Mouse (Mus musculus): ENCODE measurements around the gene Vmn1r25.
"Not testable (repeated sequence)": the region's sequence is repeated elsewhere in the genome, so short reads cannot be mapped to it uniquely, and the experiment has no call there.

The Vmn1r25 gene

DNA sequence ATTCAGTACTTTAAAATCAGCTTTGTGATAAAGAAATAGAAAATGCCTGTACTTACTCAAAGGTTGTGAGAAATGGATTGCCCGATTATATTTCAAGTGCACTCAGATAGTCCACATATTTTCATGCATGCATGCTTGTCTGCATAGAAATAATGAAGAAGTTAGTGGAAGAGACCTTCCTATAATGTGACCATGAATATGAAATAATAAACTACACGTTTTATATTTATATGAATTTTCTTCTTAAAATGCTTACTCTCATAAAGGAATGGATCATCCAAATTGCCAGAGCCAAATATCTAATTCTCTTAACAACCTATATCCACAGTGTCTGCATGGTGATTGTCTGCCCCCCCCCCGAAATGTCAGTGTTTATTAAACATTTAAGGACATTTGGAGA is at the start of gene Vmn1r25:
TSS of gene Vmn1r25 (minus strand) at position 101 of the 400 bp plus-strand sequence.
- no peak for DNase-seq (ENCODE audit: low read depth, low spot score)

DNA sequence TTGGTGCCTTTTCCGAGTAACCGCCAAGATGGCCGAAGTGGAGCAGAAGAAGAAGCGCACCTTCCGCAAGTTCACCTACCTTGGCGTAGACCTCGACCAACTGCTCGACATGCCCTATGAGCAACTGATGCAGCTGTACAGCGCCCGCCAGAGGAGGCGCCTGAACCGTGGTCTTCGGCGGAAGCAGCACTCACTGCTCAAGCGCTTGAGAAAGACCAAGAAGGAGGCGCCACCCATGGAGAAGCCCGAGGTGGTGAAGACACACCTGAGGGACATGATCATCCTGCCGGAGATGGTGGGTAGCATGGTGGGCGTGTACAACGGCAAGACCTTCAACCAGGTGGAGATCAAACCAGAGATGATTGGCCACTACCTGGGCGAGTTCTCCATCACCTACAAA is 36.9 kb upstream of the Vmn1r25 start:
- not testable (repeated sequence) for DNase-seq (ENCODE audit: low read depth, low spot score)

DNA sequence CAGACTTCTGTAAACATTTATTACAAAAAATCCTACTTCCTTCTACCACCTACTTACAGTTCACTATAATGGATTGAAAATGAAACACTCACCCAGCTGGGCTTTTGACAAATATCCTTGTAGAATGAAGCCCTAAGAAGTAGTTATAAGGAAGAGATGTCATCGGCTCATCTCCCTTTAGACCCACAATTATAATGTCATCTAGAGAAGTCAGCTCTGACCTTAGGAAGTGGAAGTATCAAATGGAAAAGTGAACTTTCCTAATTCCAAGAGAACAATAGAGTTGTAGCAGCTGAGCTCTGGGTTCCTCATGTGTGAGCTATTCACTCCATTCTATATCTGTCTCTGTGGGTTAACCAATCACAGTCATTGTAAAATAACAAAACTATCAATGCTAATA is 34.4 kb upstream of the Vmn1r25 start, which contains the start of gene Vmn1r26:
TSS of gene Vmn1r26 (minus strand) at position 101 of the 400 bp plus-strand sequence.
- no peak for DNase-seq (ENCODE audit: low read depth, low spot score)

- DNase-seq (ENCODE audit: low read depth, low spot score) = not testable (repeated sequence)
Measured at GRCm38 (mm10) chr6:57961403-57961802, 19.2 kb downstream of the Vmn1r25 start, which contains the start of gene Vmn1r24. TSS of gene Vmn1r24 (minus strand) at chr6:57961503.

Measured in forelimb bud, embryonic 11.5 days (tissue).